Mouse (Mus musculus) hindbrain, embryonic 14.5 days (tissue): ENCODE measurements around the gene Rnf150. TPM values are rescaled to one million over a fixed set of nuclear protein-coding genes. Genes with fewer than 3 reads are reported as not detected.
A peak's percentile ranks its signal among the peaks of the same experiment; 100 is the strongest.

Source experiments
- ATAC-seq: fragments of 200-750 bp; cut with Nextera tagmentation; 2 replicates; pipeline ENCODE4 v1.8.0; 2017; ENCODE audit warnings: moderate number of reproducible peaks, mild to moderate bottlenecking, moderate TSS enrichment, moderate library complexity; ENCODE audit not compliant: low FRiP score
- DNase-seq: peaks from one replicate; pipeline ENCODE4 v3.0.0-alpha.2; 2015; ENCODE audit warnings: low spot score
- H3K27ac ChIP-seq: fragments of 300-500 bp; sonication (generic); 2 replicates; pipeline ENCODE4 v1.5.1; 2014; ENCODE audit warnings: mild to moderate bottlenecking, moderate library complexity
- H3K27me3 ChIP-seq: fragments of 300-500 bp; sonication (generic); 2 replicates; pipeline ENCODE4 v1.6.1; 2014; ENCODE audit warnings: mild to moderate bottlenecking, low read length, mixed read lengths; ENCODE audit not compliant: control insufficient read depth, insufficient read depth
- H3K36me3 ChIP-seq: fragments of 300-500 bp; sonication (generic); replicated peaks from 2 replicates; pipeline ENCODE4 v1.6.1; 2014; ENCODE audit not compliant: control insufficient read depth, insufficient read depth
- H3K4me1 ChIP-seq: fragments of 300-500 bp; sonication (generic); replicated peaks from 2 replicates; pipeline ENCODE4 v1.6.1; 2014; ENCODE audit warnings: antibody characterized with exemption, low read length, mixed read lengths; ENCODE audit not compliant: control insufficient read depth, insufficient read depth
- H3K4me2 ChIP-seq: fragments of 300-500 bp; sonication (generic); replicated peaks from 2 replicates; pipeline ENCODE4 v1.6.1; 2014; ENCODE audit warnings: mild to moderate bottlenecking, moderate library complexity
- H3K4me3 ChIP-seq: fragments of 300-500 bp; sonication (generic); replicated peaks from 2 replicates; pipeline ENCODE4 v1.5.1; 2014; ENCODE audit warnings: mild to moderate bottlenecking, low read length
- H3K9ac ChIP-seq: fragments of 300-500 bp; sonication (generic); 2 replicates; pipeline ENCODE4 v1.6.1; 2014
- H3K9me3 ChIP-seq: fragments of 300-500 bp; sonication (generic); 2 replicates; pipeline ENCODE4 v1.6.1; 2016; ENCODE audit warnings: low read length; ENCODE audit not compliant: control insufficient read depth
- WGBS: fragments of 180-500 bp; shearing (Covaris S2); extraction: QIAGEN DNeasy Blood & Tissue Kit; methylation state at CpG from one replicate; pipeline ENCODE4 v1.1.7; 2014; 5-methylcytosine and 5-hydroxymethylcytosine counted together
- polyA plus RNA-seq: library from polyadenylated mRNA; unstranded; fragments of >200 nt; fragmentation: Nextera tagmentation; extraction: Ambion mirVana; gene quantifications from 2 replicates; pipeline ENCODE4 v1.2.1, GENCODE M21; 2014

The Rnf150 gene
- polyA plus RNA-seq, 1 experiment from 2014 or later: 2.3 TPM

- DNase-seq: no peak
- ATAC-seq: no peak
- no peaks in the 10 kb centered on the region for H3K27me3 ChIP-seq
- H3K27ac ChIP-seq: no peak overlapping the region
- H3K9me3 ChIP-seq: no peaks in the 10 kb centered on the region
- no peak overlapping the region for H3K4me3 ChIP-seq
- no peak overlapping the region for H3K4me2 ChIP-seq
- WGBS: 80% methylated on average over 7 of the region's 7 CpGs
- no peaks in the 10 kb centered on the region; the same call in 1 of the 2 replicates for H3K4me1 ChIP-seq
- no peaks in the 10 kb centered on the region for H3K36me3 ChIP-seq
- H3K9ac ChIP-seq: no peak overlapping the region
Measured at GRCm38 (mm10) chr8:82875135-82875534, 12.0 kb downstream of the Rnf150 start.

DNA sequence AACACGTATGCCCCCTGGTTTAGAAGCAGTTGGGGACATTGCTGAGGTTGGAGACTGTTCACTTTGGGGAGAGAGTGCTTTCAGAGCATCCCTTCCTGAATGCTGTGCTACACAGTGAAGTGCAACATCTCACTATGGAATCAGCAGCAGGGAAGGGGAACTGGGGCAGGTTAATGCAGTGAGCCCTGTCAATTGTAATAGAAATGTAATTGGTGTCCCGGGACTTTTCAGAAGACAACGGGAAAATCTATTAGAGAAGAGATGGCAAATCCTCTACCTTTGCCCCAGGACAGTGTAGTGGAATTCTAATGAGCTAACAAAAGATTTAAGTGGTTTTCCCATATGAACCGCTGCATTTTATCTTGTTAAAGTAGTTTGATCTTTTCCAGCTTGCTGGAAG lies 21.3 kb downstream of the Rnf150 start:
- Histone ChIP-seq H3K4me3 (no peak overlapping the region), H3K4me1 (no peaks in the 10 kb centered on the region; the same call in 1 of the 2 replicates), H3K9ac (no peak overlapping the region), H3K27me3 (no peaks in the 10 kb centered on the region), H3K9me3 (no peaks in the 10 kb centered on the region), H3K27ac (no peak overlapping the region), H3K4me2 (no peak overlapping the region), H3K36me3 (no peaks in the 10 kb centered on the region)
- WGBS: 47% methylated on average over 4 of the region's 4 CpGs
- peak; percentile 79 for ATAC-seq
- peak; percentile 41 for DNase-seq

- Histone ChIP-seq H3K9me3 (no peaks in the 10 kb centered on the region), H3K4me1 (no peaks in the 10 kb centered on the region), H3K4me3 (no peak overlapping the region), H3K27ac (no peak overlapping the region), H3K4me2 (no peak overlapping the region), H3K36me3 (no peaks in the 10 kb centered on the region), H3K27me3 (no peaks in the 10 kb centered on the region), H3K9ac (no peak overlapping the region)
- ATAC-seq (no peak), DNase-seq (no peak)
- WGBS: 93% methylated on average over 4 of the region's 4 CpGs
Measured at GRCm38 (mm10) chr8:82887234-82887633, 24.1 kb downstream of the Rnf150 start.

DNA sequence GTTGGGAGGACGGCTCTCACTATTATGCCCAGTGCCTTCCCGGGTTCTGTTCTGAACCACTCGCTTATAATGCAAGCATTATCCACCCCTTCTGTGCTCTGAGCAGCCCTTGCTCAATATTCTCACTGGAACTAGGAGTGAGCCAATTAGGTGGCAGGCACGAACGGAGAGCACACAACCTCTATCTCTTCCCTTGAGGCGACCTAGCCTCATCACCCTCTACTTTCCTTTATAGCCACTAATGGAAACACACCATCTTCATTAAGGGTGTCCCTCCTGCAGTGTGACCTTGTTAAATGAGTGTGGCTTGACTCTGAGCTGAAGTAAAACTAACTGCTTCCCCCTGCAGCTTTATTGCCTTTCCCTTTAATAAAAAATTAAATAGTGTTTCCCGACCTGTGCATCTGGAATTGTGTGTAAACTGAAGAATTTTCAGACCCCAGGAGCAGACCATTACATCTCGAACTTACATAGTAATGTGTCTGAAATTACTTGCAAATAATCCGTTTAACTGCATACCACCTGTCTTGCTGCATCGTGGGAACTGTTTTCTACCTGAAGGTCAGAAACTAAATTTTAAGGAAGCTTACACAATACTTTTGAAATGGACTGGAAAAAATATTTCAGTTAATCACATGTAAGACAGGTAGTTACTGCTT lies 26.0 kb downstream of the Rnf150 start:
- Histone ChIP-seq H3K27ac (no peak overlapping the region), H3K9ac (no peak overlapping the region), H3K4me2 (no peak overlapping the region), H3K4me3 (no peak overlapping the region), H3K27me3 (no peaks in the 10 kb centered on the region), H3K4me1 (no peaks in the 10 kb centered on the region), H3K9me3 (no peaks in the 10 kb centered on the region), H3K36me3 (no peaks in the 10 kb centered on the region)
- DNase-seq: no peak
- WGBS: 68% methylated on average over 10 of the region's 10 CpGs
- ATAC-seq: 0 out of 2 replicates have a peak, but pooled peaks have one; percentile 25

DNA sequence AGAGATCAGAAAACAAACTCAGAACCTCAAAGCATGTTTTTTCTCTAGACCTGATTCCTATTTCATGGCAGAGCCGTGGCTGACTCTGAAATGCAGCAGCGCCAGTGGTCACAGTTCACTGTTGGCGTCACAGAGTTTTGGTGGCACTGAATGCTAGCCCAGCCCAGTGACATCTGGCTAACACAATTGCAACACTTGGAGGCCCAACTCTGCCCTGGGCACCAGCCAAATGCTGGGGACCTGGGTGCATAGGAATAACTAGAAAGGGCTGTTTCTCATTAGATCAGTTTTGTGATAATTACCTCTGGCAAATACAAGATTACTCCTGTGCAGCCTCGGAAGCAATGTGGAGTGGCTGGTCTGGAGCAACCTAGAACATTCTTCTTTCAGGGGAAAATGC lies 31.9 kb downstream of the Rnf150 start:
- H3K4me3 ChIP-seq: no peak overlapping the region
- ATAC-seq (no peak), DNase-seq (no peak)
- WGBS: 74% methylated on average over 4 of the region's 4 CpGs
- no peak overlapping the region for H3K27ac ChIP-seq
- H3K27me3 ChIP-seq: no peaks in the 10 kb centered on the region
- no peaks in the 10 kb centered on the region for H3K9me3 ChIP-seq
- H3K4me2 ChIP-seq: no peak overlapping the region
- H3K9ac ChIP-seq: no peak overlapping the region
- H3K36me3 ChIP-seq: no peaks in the 10 kb centered on the region
- no peaks in the 10 kb centered on the region for H3K4me1 ChIP-seq

DNA sequence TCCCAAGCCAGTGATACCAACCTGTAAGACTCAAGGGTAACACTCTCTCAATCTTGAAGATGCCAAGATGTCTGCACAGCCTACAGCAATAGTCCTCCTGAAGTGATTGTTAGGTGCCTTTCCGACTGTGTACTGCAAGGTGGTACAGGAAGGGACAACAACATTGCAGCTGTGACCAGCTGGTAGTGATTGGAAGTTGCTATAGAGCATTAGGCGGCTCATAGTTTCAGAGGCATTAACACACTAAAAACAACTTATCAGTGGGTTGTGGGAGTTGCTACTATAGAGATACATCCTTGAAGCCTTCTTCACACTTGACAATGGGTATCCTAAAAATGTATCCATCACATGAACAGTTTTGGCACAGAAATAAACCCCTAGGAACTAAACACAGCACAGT lies 33.6 kb downstream of the Rnf150 start:
- 90% methylated on average over 2 of the region's 2 CpGs for WGBS
- H3K27ac ChIP-seq: no peak overlapping the region
- no peaks in the 10 kb centered on the region for H3K9me3 ChIP-seq
- no peak overlapping the region for H3K9ac ChIP-seq
- H3K4me2 ChIP-seq: no peak overlapping the region
- no peak overlapping the region for H3K4me3 ChIP-seq
- no peaks in the 10 kb centered on the region for H3K36me3 ChIP-seq
- ATAC-seq (no peak), DNase-seq (no peak)
- H3K4me1 ChIP-seq: 0 out of 2 replicates have a peak, but pooled peaks cover 4% of the 10 kb centered on the region
- no peaks in the 10 kb centered on the region for H3K27me3 ChIP-seq

- WGBS: 89% methylated on average over 3 of the region's 3 CpGs
- 0 out of 2 replicates have a peak, but pooled peaks cover 4% of the 10 kb centered on the region for H3K4me1 ChIP-seq
- H3K4me3 ChIP-seq: no peak overlapping the region
- H3K4me2 ChIP-seq: no peak overlapping the region
- no peak for DNase-seq
- no peak for ATAC-seq
- no peak overlapping the region for H3K9ac ChIP-seq
- H3K27me3 ChIP-seq: no peaks in the 10 kb centered on the region
- H3K36me3 ChIP-seq: no peaks in the 10 kb centered on the region
- H3K27ac ChIP-seq: no peak overlapping the region
- H3K9me3 ChIP-seq: no peaks in the 10 kb centered on the region
Measured at GRCm38 (mm10) chr8:82897628-82898458, 34.7 kb downstream of the Rnf150 start.

GRCm38 (mm10) chr8:82898459-82898841 lies 35.3 kb downstream of the Rnf150 start:
- H3K27ac ChIP-seq: no peak overlapping the region
- WGBS: 86% methylated on average over 8 of the region's 8 CpGs
- 0 out of 2 replicates have a peak, but pooled peaks cover 4% of the 10 kb centered on the region for H3K4me1 ChIP-seq
- no peak for ATAC-seq
- no peak overlapping the region for H3K4me3 ChIP-seq
- no peak overlapping the region for H3K4me2 ChIP-seq
- no peak for DNase-seq
- no peaks in the 10 kb centered on the region for H3K36me3 ChIP-seq
- H3K9me3 ChIP-seq: no peaks in the 10 kb centered on the region
- no peaks in the 10 kb centered on the region for H3K27me3 ChIP-seq
- no peak overlapping the region for H3K9ac ChIP-seq

DNA sequence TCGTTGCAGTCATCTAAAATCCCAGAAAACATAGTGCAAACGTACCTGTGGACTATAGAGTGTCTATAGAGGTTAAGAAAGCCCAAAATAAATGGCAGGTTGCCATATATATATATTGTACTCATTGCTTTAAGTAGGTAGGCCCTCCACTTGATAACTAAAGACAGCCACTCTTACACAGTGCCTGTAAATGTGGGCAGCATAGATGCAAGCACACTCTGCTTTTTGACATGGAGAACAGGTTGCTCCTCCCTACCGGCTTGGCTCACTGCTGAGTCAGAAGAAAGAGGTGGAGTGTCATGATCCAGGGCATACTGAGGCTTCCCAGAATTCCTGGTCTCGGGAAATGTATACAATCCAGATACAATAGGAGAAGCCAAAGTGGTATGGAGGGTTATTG lies 37.8 kb downstream of the Rnf150 start:
- Histone ChIP-seq H3K9me3 (no peaks in the 10 kb centered on the region), H3K9ac (no peak overlapping the region), H3K4me3 (no peak overlapping the region), H3K4me2 (no peak overlapping the region), H3K4me1 (0 out of 2 replicates have a peak, but pooled peaks cover 4% of the 10 kb centered on the region), H3K27ac (no peak overlapping the region), H3K36me3 (no peaks in the 10 kb centered on the region), H3K27me3 (no peaks in the 10 kb centered on the region)
- WGBS: 81% methylated on average over 4 of the region's 4 CpGs
- ATAC-seq: no peak
- DNase-seq: no peak
